Mouse (Mus musculus) lung, postnatal 25 days (tissue): ENCODE measurements around the gene Zfp710.
A peak's percentile ranks its signal among the peaks of the same experiment; 100 is the strongest.

Experiments
- DNase-seq: peaks from one replicate; pipeline ENCODE4 v3.0.0; 2022; ENCODE audit warnings: low spot score

The Zfp710 gene

DNA sequence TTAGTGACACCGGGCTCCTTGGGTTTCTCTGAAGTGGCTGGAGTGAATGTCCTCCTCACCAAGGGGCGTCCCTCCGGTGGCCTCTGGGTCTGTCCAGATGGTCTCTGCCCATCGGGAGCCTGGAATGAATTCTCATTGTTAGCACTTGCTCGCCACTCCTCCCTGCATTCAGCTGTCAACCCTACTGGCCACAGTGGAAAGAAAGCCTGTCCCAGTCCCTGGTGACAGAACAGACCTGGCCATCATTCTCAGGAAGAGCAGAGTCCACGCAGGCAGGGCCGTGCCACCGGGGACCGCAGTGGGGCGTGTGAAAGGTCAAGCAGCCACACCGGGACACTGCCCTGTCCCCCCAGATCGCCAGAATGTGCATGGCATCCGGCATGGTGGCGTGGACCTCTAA is 33.2 kb downstream of the Zfp710 start:
- DNase-seq = no peak

DNA sequence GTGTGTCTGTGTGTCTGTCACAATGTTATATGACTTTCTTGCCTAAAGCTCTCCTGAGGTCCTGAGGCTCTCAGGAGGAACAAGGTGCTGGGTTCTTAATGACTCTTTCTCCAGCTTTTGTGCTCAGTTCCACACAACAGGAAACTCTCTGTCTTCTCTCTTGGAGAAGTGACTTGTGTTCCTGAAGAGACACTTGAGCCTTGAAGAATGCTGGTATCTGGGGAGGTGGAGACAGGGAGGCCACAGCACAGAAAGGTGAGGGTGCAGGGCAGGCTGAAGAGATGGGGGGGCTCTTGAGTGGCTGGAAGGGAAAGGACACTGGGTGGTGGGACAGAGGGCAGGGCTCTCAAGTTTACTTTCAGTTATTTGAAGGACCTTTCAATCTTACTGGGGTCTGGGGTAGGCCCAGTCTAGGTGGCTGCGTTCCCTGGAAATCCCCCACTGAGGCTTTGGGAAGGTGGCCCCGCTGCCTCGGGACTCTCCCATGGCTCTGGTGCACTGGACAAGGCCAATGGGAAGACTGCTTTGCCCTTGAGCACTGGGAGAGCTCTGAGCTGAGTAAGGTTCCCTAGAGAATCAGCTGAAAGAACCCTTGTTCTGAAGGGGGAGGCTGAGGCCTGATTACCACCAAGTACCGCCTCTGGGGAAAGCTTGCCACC is 33.9 kb downstream of the Zfp710 start:
- peak; percentile 71 for DNase-seq

DNA sequence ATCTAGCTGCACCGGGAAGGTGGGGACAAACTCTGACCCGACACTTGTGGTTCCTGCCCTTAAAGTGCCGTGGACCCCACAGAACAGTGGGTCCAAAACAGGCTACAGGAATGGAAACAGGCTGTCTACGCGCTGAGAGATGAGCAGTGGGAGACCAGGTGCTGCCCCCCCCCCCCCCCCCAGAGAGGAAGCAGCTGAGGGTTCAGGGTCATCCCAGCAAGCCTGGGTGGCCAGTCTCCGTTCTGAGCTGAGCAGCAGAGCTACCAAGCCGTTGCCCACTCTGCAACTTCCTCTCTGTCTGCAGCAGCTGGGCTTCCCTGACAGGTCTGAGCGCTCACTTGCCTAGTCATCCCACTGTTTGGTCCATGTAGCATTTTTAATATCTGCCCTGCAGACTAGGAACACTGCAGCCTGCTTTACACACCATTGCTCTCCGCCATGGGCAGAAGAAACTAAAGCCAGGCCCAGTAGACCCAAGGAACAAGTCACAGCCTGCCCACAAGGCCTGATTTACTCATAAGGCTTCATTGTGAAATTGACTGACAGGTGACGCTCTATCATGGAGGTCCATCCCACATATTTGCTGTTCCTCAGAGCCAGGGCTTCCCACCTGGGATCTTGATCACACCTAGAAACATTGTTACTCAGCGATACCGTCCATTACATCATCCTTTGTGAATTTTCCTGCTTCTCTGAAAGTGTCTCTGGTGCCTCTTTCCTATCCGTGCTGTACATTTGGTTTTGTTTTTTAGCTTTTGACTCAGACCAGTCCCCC is 34.6 kb downstream of the Zfp710 start:
- no peak for DNase-seq

DNA sequence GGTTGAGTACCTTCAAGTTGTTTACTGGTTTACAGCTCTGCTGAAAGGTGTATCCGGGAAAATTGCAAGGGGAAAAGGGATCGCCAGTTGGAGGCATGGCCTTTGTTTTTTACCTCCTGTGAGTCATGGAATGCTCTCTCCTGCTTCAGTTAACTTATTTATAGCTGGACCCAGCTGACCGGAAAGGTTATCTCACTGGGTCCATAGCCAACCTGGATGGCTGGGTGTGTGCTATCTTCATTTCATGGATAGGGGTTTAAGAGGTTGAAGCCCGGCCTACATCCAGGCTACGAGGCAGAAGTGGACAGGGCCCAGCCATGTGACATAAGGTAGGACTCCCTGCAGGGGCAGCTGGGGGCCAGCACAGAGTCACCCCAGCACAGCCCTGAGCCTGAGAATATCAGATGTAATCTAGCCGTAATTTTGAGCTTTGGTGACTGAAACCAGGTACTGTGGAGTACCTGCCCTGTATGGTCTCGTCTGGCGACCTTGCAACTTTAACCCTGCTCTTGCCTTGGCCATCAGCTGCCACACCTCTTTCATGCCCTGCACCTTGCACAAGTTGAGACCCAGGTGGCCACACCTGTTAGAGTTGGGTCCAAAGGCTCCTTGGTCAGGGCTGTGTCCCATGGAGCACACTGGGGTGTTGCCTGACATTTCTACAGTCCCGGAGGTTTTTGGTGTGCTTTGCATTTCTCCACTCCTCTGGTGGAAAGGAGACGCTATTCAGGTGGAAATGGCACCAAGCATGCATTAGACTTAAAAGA is 35.6 kb downstream of the Zfp710 start:
- DNase-seq = no peak

DNA sequence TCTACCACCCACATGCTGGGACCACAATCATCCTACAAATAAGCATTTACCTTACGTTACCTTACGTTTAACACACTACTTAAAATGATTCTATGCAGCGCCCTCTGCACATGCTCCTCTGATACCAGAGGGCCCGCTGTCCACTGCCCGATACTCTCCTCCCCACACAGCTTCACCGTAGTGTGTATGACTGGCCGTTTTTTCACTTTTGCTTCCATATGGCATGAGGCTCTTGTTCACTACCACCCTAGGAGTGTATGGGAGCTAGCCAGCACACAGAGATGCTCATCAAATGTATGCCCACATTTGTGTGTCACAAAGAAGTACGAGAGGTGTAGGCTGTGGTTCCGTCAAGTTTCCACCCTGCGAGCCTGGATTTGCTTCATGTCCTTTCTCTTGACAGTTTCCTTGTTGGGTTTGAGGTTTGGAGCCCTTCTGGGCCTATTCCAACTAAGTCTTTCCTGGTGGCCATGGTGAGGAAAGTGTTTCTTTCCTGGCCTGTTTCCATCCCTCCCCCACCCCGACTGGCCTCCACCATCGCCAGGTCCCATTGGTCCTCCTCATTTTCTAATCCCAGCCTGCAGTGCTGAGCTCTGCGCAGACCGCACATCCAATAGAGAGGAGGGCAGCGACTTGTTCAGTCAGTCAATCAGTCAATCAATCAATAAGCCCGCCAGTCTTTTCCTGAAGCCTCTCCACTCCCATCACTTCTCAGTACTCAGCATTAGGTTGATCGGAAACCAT is 37.6 kb downstream of the Zfp710 start:
- no peak for DNase-seq

DNA sequence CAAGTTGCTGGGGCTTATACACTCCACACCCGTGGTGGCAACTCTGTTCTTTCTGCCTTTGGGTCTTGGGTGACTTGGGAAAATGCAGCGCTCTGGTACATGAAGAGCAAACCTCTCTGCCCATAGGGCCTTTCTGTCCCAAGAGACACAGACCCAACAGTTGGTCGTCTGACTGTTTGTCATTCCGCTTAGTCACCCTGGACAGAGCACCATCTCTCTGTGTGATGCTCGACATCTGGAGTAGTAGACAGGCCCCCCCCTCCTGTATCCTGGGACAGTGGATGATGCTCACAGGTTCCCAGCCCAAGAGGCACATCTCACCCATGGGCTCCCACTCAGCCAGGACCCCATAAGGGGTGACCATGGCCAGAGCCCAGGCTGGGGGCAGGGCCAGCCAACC is 38.6 kb downstream of the Zfp710 start:
- DNase-seq = no peak

DNA sequence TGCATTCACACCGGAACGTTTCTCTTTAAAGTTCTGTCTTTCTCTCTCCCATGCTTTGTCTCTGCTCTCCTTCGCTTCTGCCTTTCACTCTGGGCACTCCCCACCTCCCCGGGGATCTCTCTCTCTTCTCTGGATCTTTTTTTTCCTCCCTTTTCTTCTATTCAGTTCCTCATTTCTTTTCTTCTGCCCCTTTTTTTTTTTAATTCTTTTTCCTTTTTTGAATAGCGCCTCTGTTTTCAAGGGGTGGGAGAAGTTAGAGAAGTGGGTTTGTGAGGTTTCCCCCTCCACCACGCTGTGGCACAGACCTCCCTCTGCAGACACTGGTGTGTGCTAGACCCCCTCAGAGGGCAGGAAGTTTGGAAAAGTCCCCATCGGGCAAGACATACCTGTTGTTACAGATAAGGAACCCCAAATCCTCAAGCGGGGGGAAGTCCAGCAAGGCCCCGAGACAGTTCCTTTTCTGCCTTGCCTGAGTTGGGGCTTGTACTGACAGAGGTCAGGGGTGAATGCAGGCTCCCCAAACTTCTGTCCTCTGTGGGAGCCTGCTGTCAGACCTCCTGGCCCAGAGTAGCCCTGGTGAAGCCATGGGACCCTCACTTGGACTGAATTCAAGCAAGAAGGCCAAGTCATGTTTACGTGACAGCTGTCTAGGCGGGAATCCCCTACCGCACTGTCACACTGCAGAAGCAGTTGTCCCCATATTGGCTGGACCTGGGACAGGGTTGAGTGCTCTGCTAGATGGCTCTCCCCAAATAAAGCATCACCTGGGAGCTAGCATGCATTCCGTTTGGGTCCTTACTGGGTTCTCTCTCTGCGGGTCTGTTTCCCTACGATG is 39.5 kb downstream of the Zfp710 start:
- DNase-seq = no peak

DNA sequence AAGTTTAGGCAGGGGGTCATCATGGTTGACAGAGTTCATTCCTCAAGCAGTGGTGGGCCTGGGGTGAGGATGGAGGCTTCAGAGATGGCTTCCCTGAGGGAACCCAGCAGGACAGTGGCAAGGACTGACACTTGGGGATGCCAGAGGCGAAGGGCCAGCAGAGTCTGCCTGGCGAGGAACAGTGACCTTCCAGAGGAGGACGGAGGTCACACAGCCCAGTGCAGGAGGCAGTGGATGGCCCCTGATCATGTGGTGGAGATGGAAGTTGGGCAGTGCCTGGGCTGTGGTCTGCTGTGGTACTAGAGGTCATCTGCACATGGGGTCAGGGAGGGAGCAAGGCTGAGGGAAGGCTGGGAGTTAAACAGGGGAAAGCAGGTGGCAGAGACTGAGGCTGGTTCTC is 40.6 kb downstream of the Zfp710 start:
- DNase-seq = no peak

DNA sequence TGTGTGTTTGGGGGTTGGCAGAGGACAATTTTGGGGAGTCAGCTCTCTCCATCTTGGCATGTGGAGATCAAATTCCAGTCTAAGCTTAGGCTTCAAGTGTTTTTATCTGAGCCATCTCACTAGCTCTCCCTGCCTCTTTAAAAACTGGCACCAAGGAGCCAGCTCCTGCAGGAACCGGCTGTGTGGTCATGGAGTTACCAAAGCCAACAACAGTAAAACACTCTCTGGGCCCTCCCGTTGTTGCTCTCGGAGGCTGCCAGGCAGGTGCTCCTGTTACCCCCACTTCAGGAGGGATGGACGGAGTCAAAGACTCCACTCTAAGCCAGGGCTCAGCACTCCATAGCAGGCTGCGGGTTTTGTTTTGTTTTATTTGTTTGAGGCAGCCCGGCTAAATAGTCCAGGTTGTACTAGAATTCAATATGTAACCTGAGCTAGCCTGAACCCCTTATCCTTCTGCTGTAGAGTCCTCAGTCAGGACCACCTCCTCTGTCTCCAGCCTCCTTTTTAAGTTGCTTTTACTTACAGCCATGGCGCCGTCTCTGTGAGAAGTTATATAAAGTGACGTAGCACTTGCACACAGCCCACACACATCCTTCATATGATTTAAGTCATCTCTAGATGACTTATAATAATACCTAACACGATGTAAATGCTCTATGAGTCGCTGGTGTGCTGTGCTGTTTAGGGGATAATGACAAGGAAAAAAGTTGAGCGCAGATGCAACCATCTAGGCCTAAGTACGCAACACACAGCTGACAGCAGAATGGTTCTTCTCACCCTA is 42.3 kb downstream of the Zfp710 start:
- no peak for DNase-seq

DNA sequence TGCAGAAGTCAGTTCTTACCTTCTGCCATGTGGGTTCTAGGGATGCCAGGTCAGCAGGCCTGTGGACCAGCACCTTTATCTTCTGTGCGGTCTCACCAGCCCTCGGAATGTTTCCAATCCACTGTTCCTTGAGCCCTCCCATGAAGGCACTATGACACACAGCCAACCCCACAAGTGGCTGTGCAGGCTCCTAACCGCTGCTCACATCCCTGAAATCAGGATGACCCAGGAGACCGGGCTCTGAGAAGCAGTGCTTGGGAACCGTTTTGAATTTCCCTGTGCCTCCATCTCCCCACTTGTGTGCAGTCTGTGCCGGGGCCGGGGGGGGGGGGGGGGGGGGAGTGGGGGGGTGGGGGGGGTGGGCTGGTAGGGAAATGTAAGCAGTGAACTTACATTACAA is 43.7 kb downstream of the Zfp710 start:
- DNase-seq = no peak

DNA sequence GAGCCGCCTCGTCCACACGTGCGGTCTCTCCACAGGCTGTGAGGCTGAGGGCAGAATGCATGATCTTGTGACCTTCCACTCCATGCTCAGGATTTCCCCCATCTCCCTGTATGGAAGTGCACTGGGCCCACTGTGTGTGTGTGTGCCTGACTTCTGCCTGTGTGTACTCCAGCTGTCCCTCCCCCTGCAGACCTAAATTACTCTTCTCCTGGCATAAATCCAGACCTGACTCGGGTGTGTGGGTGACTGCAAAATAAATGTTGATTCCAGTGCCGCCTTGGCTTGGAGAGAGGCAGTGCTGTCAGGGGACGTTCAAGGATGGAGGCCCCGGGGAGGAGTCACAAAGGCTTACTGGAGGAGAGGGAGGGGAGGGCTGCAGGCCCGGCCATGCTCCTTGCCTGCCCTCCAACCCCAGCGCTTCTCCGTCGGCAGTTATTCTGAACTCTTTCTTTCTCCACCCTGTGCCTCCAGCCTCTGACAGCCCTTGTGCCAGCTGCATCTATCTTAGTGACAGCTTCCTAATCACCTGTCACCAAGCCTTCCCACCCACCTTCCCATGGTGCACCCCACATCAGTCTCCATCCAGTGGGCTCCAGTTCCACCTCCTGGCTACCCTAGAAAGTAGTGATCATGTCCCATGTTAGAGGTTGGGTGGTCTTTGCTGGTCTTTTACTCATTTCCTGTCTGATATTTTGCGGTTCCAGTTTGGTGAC is 45.2 kb downstream of the Zfp710 start:
- DNase-seq = no peak

DNA sequence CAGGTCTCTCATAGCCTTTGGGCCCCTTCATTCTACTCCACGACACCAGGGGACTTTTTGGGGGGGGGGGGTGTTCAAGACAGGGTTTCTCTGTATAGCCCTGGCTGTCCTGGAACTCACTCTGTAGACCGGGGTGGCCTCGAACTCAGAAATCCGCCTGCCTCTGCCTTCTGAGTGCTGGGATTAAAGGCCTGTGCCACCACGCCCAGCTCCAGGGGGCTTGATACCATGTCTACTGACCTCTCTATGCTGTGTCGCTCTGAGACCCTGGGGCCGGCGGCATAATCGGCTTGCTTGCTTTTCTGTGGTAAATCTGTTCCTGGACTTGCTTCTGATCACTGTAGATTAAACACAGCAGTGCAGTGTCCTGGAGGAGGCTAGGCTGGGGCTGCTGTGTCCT is 46.6 kb downstream of the Zfp710 start:
- no peak for DNase-seq

DNA sequence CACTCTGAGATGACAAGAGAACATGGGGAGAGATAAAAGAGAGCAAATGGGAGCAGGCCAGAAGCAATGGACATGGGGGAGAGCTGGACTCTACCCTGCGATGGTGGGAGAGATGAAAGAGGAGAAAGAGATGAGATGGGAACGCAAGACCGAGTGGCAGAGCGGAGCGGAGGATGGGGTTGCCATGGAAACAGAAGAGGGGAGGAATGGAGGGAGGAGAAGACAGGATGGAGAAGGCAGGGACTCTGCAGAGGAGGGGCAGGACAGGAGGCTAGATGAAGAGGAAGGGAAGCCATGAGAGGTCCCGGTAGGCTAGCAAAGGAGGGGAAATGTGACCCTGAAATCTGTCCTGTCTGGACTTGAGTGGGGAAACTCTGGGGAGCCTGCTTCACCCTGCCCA is 47.7 kb downstream of the Zfp710 start:
- DNase-seq = no peak

DNA sequence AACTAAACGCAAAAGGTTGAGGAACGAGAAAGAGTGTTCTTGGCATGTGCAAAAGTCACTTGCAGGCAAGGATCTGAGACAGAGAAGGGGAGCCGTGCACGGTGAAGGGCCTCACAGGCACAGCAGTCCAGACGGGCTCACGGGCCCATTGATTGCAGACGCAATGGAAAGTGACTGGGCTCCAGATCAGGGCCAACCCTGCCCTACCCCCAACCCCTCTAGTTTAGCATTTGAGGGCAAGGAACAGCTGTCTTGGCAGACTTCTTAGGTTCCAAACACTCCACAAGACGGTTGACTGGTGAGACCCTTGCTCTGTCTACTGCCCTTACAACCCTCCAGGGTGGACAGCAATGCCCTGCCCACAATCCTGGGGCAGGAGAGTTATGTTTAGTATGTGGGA is 48.9 kb downstream of the Zfp710 start:
- no peak for DNase-seq

DNA sequence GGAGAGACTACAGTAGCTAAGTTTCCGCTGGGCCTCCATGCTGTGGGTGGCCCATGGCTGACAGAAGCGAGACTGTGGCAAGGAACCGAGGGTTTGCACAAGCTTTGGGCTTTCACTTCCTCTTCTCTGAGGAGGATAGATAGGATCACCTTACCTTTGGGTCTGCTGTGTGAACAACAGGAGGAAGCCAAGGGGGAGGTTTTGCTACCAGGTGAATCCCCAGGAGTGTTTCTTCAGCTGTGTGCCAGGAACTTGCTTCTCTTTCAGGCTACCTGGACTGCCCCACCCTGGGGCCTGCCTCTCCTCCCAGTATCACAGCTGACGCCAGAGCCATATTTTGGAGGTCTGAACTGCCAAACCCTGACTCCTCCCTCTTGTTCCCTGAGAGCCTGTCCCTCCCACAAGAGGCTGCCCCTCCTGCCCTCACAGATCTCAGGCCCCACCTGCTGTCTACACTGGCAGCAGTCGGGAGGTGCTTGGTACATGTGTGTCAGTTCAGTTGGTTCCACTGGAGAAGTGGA is 50.4 kb downstream of the Zfp710 start:
- DNase-seq = peak; percentile 92

DNA sequence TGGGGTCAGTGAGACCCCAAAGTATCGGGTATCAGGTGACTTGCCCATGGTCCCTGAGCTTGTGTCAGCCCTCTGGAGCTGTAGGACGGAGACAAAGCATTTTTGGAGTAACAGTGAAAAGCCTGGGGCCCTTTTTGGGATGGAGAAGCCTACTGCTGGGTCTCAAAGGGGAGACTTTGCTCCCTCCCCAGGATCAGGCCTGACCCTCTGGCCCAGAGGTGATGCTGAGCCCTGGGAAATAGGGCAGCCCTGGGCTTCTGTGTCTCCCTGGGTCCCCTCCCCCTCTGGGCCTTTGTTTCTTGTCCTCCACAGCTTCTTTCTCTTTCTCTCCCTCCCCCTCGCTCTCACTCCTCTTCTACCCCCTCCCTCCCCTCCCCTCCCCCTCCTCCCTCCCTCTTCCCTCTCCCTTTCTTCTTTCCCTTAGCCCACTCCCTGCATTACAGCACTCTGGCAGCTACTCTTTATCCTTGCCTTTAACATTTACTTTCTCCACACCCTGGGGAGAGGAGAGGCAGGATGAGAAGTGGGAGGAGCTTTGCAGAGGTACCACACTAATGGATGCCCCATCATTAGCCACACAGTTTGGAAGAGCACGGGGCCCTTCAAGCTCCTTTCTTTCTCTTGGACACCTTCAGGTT is 51.5 kb downstream of the Zfp710 start:
- no peak for DNase-seq

DNA sequence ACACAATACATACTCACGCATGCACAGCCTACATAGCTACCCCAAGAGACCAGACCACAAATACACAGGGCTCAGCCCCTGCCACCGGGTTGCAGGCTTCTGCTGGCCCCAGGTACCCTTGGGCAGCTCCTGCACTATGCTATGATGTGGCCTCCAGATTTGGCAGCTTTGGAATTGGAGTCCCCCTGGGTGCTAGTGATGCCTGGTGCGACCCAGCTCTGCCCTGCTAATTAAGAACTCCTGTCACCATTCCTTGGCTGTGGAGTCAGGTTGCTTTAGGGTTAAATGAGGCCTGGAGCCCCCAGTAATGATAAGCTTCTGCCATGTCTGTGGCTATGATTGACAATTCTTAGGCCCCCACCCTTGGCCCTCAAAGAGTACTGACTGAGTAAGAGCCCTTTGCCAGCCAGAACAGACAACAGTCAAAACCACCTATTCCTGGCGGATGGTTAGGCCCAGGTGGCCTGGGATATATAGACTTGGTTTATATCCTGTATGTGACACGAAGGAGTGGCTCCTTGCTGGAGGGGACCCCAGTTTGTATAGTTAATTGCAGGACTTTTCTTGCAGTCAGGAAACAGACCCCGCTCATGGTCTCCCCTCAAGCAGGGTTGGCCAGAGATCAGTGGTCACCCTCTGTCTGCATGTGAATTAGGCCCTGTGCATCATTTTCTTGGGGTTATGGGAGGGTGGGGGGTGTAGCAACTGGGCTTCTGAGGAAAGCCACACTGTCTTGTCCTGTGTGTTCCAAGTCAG is 52.5 kb downstream of the Zfp710 start:
- DNase-seq = no peak

DNA sequence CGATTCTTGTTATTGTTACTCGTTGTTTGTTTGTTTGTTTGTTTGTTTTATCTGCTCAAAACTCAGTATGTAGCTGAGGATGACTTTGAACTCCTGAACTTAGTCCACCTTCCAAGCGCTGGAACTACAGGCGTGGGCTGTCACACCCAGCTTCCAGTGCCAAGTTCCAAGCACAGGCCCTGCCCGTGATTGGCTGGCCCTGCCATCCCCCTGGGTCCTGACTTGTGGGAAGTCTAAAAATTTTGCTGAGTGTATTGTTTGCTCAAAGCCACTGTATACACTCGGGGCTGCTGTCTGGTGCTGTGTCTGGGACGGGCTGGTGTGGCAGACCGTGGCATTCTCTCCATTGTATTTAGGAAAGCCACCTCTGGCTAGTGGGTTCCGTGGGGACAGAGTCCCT is 53.2 kb downstream of the Zfp710 start:
- peak; percentile 65 for DNase-seq
